Mouse (Mus musculus) C2C12 (cell line): ENCODE data around the gene 4933412E24Rik. TPM values are rescaled to one million over a fixed set of nuclear protein-coding genes. Genes with fewer than 3 reads are reported as not detected.

Source experiments
- H3K27me3 ChIP-seq: one replicate; pipeline ENCODE4 v1.6.1; 2011; ENCODE audit not compliant: control insufficient read depth, insufficient read depth, insufficient read length
- H3K36me3 ChIP-seq: one replicate; pipeline ENCODE4 v1.6.1; 2011; ENCODE audit not compliant: control insufficient read depth, insufficient read depth
- H3K4me3 ChIP-seq: one replicate; pipeline ENCODE4 v1.5.1; 2011; ENCODE audit warnings: mild to moderate bottlenecking, control low read depth; ENCODE audit not compliant: poor library complexity, insufficient read depth, severe bottlenecking
- H3K79me2 ChIP-seq: one replicate; pipeline ENCODE4 v1.6.1; 2011; ENCODE audit not compliant: control insufficient read depth, insufficient read depth
- H3K79me3 ChIP-seq: one replicate; pipeline ENCODE4 v1.6.1; 2011; ENCODE audit warnings: low read depth, control low read depth
- H3ac ChIP-seq: one replicate; pipeline ENCODE3; 2011; ENCODE audit warnings: low read depth; ENCODE audit not compliant: control insufficient read depth, insufficient read length
- CEBPB ChIP-seq: IDR thresholded peaks from one replicate; pipeline ENCODE4 v1.6.1; 2011; ENCODE audit warnings: low read depth, mild to moderate bottlenecking, control low read depth, moderate library complexity
- CTCF ChIP-seq: IDR thresholded peaks from one replicate; pipeline ENCODE4 v1.5.1; 2011; ENCODE audit not compliant: control insufficient read depth, insufficient read depth, insufficient read length
- FOSL1 ChIP-seq: IDR thresholded peaks from one replicate; pipeline ENCODE4 v1.8.0; 2011; ENCODE audit warnings: mild to moderate bottlenecking, low read length; ENCODE audit not compliant: poor library complexity, insufficient read depth, severe bottlenecking
- MAX ChIP-seq: IDR thresholded peaks from one replicate; pipeline ENCODE4 v1.6.1; 2011; ENCODE audit warnings: mild to moderate bottlenecking, control low read depth
- MYOD1 ChIP-seq: IDR thresholded peaks from one replicate; pipeline ENCODE4 v1.6.1; 2011; ENCODE audit warnings: low read depth; ENCODE audit not compliant: control insufficient read depth, insufficient read length
- MYOG ChIP-seq: IDR thresholded peaks from one replicate; pipeline ENCODE4 v1.6.1; 2011; ENCODE audit not compliant: control insufficient read depth, insufficient read length; ENCODE audit errors: extremely low read depth
- USF1 ChIP-seq: IDR thresholded peaks from one replicate; pipeline ENCODE4 v1.6.1; 2011; ENCODE audit warnings: low read depth, mild to moderate bottlenecking, control low read depth, moderate library complexity
- long read RNA-seq, 2 experiments: library from polyadenylated mRNA; unstranded; transcript quantifications; one replicate each; pipeline ENCODE4 v2.0.0; 2019 to 2020
- polyA plus RNA-seq: library from polyadenylated mRNA; unstranded; fragments of >200 nt; fragmentation: generic; extraction: Trizol; gene quantifications from one replicate; pipeline ENCODE4 v1.2.1, GENCODE M21; 2012; ENCODE audit warnings: missing spikeins

Gene 4933412E24Rik
- polyA plus RNA-seq, result not detected
- long read RNA-seq, experiment 1, result 0 reads
- long read RNA-seq, experiment 2, result 0 reads

- Histone ChIP-seq H3ac (no peak within 1 kb of the TSS), H3K4me3 (no peak within 1 kb of the TSS), H3K79me2 (no peaks in the 10 kb centered on the region), H3K36me3 (no peaks in the 10 kb centered on the region), H3K79me3 (no peaks in the 10 kb centered on the region), H3K27me3 (no peaks in the 10 kb centered on the region)
- TF ChIP-seq MYOD1, result no peak
- no peak for TF ChIP-seq MAX
- TF ChIP-seq USF1, result no peak
- TF ChIP-seq FOSL1, result no peak
- TF ChIP-seq MYOG, result no peak
- no peak for TF ChIP-seq CTCF
- TF ChIP-seq CEBPB, result no peak
Observed at GRCm38 (mm10) chr15:60016513-60016912, at the start of gene 4933412E24Rik. Gene 4933412E24Rik (minus strand): TSS chr15:60016613.

GRCm38 (mm10) chr15:60030728-60031127 lies 14.3 kb upstream of the 4933412E24Rik start:
- Histone ChIP-seq H3K79me2 (no peaks in the 10 kb centered on the region), H3K4me3 (no peak overlapping the region), H3ac (no peak overlapping the region), H3K36me3 (no peaks in the 10 kb centered on the region), H3K79me3 (no peaks in the 10 kb centered on the region), H3K27me3 (no peaks in the 10 kb centered on the region)
- TF ChIP-seq MYOD1, result no peak
- no peak for TF ChIP-seq CEBPB
- no peak for TF ChIP-seq FOSL1
- TF ChIP-seq USF1, result no peak
- no peak for TF ChIP-seq MYOG
- TF ChIP-seq MAX, result no peak
- TF ChIP-seq CTCF, result no peak

- Histone ChIP-seq H3K27me3 (no peaks in the 10 kb centered on the region), H3K36me3 (no peaks in the 10 kb centered on the region)
- no peak for TF ChIP-seq CEBPB
- TF ChIP-seq FOSL1, result no peak
- no peak for TF ChIP-seq USF1
- no peak for TF ChIP-seq MAX
- TF ChIP-seq MYOD1, result no peak
- no peak for TF ChIP-seq CTCF
- TF ChIP-seq MYOG, result no peak
Observed at GRCm38 (mm10) chr15:60021256-60021655, 4.8 kb upstream of the 4933412E24Rik start.

GRCm38 (mm10) chr15:60010199-60010598 lies 6.2 kb downstream of the 4933412E24Rik start:
- Histone ChIP-seq H3K36me3 (no peaks in the 10 kb centered on the region), H3ac (no peak overlapping the region), H3K27me3 (no peaks in the 10 kb centered on the region), H3K79me2 (no peaks in the 10 kb centered on the region), H3K79me3 (no peaks in the 10 kb centered on the region), H3K4me3 (no peak overlapping the region)
- TF ChIP-seq USF1 (no peak), MYOG (no peak), FOSL1 (no peak), MAX (no peak), CEBPB (no peak), CTCF (no peak), MYOD1 (no peak)

More at GRCm38 (mm10) chr15:60021256-60021655, 4.8 kb upstream of the 4933412E24Rik start:
- H3K4me3 ChIP-seq, result no peak overlapping the region
- no peak overlapping the region for H3ac ChIP-seq
- no peaks in the 10 kb centered on the region for H3K79me3 ChIP-seq
- no peaks in the 10 kb centered on the region for H3K79me2 ChIP-seq

- H3K36me3 ChIP-seq, result no peaks in the 10 kb centered on the region
- no peaks in the 10 kb centered on the region for H3K79me2 ChIP-seq
- H3K79me3 ChIP-seq, result no peaks in the 10 kb centered on the region
- TF ChIP-seq MYOG, result no peak
- no peak for TF ChIP-seq MYOD1
- TF ChIP-seq CTCF, result no peak
- no peak for TF ChIP-seq MAX
- TF ChIP-seq USF1, result no peak
- no peak for TF ChIP-seq CEBPB
- TF ChIP-seq FOSL1, result no peak
- H3K27me3 ChIP-seq, result no peaks in the 10 kb centered on the region
- no peak overlapping the region for H3K4me3 ChIP-seq
- no peak overlapping the region for H3ac ChIP-seq
Observed at GRCm38 (mm10) chr15:60009610-60010009, 6.8 kb downstream of the 4933412E24Rik start.

- Histone ChIP-seq H3K27me3 (no peaks in the 10 kb centered on the region), H3K36me3 (no peaks in the 10 kb centered on the region), H3K79me2 (no peaks in the 10 kb centered on the region), H3K4me3 (no peak overlapping the region), H3K79me3 (no peaks in the 10 kb centered on the region), H3ac (no peak overlapping the region)
- no peak for TF ChIP-seq MYOG
- TF ChIP-seq FOSL1, result no peak
- no peak for TF ChIP-seq MAX
- no peak for TF ChIP-seq MYOD1
- TF ChIP-seq CEBPB, result no peak
- TF ChIP-seq USF1, result no peak
- TF ChIP-seq CTCF, result no peak
Observed at GRCm38 (mm10) chr15:59983777-59984176, 32.6 kb downstream of the 4933412E24Rik start.
